Mouse (Mus musculus): Measurements from ENCODE around the gene Bcam.

The Bcam gene

GRCm38 (mm10) chr7:19755008-19755407 lies 15.8 kb downstream of the Bcam start:
- DNase-seq (ENCODE audit: extremely low spot score, low read depth, low spot score), result no peak

GRCm38 (mm10) chr7:19754065-19754464 lies 16.8 kb downstream of the Bcam start:
- DNase-seq (ENCODE audit: extremely low spot score, low read depth, low spot score), result no peak

DNA sequence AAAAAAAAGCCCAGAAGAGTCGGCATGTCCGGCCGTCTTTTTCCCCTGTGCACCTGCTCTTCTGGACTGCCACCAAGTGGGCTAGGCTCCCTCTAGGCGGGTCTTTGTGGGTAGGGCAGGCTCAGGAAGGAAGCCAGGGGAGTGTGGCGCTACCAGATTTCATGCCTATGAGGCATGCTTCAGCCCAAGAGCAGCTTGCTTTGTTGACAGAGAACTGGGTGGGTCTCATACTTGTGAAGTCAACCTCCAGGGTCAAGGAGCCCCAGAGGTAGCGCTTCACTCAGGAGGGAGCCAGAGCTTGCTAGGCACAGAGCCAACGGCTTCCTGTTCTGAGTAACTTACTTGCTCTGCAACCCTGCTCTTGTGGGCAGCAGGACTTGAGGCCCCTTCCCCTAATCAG lies 17.2 kb downstream of the Bcam start:
- DNase-seq (ENCODE audit: extremely low spot score, low read depth, low spot score), result no peak

- no peak for DNase-seq (ENCODE audit: extremely low spot score, low read depth, low spot score)
Observed at GRCm38 (mm10) chr7:19752652-19753051, 18.2 kb downstream of the Bcam start.

DNA sequence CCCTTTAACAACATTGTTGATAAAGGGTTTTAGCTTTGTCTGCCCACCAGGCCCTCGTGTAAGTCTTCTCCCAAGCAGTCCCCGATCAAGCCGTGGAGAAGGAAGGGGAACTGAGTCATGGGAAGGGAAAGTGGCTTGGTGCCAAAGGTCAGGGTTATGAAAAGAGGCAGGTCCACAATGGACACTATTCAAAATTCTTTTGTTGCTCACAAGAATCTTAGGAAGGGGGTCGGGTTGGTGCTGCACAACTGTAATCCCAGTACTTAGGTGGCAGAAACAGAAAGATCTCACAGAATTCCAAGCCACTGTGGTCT lies 19.8 kb downstream of the Bcam start:
- no peak for DNase-seq (ENCODE audit: extremely low spot score, low read depth, low spot score)

GRCm38 (mm10) chr7:19750217-19751069 lies 20.4 kb downstream of the Bcam start, which contains the start of gene Nectin2:
Gene Nectin2, minus strand, starts transcription at chr7:19750483.
- DNase-seq (ENCODE audit: extremely low spot score, low read depth, low spot score), result no peak

DNA sequence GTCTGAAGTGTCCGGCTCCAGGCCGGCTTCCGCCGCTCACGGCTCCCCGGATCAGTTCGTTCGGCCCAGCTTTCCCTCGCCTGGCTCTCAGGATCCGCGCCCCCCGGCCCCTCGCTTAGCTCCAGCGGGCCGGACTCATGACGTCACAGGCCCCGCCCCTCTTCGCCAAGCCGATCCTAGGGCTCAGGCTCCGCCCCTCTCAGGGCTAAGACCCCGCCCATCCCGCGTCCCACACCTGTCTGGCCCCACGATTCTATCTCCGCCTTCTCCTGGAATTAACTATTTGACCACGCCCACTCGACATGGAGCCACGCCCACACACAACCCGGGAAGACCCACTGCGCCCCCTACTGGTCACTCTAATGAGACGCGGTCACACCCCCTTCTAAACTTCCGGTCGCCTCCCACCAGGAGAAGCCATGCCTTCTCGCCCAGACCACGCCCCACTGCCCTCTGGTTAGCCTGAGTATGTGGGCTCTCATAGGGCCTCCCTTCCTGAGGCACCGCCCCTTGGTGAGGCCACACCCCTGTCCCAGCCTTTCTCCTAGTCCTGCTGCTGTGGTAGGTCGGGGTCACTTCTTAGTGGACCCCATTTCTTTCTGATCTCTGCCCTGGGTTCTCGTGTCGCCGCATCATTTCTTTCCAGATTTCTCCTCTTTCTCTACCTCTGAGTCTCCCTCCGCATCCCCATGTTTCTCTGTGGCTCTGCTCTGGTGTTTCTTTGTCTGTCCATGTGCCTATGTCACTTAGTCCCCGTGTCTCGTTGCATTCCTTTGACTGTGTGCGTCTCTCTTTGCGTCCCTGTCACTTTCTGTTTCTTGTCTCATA lies 21.2 kb downstream of the Bcam start:
- DNase-seq (ENCODE audit: extremely low spot score, low read depth, low spot score), result peak; percentile 98

DNA sequence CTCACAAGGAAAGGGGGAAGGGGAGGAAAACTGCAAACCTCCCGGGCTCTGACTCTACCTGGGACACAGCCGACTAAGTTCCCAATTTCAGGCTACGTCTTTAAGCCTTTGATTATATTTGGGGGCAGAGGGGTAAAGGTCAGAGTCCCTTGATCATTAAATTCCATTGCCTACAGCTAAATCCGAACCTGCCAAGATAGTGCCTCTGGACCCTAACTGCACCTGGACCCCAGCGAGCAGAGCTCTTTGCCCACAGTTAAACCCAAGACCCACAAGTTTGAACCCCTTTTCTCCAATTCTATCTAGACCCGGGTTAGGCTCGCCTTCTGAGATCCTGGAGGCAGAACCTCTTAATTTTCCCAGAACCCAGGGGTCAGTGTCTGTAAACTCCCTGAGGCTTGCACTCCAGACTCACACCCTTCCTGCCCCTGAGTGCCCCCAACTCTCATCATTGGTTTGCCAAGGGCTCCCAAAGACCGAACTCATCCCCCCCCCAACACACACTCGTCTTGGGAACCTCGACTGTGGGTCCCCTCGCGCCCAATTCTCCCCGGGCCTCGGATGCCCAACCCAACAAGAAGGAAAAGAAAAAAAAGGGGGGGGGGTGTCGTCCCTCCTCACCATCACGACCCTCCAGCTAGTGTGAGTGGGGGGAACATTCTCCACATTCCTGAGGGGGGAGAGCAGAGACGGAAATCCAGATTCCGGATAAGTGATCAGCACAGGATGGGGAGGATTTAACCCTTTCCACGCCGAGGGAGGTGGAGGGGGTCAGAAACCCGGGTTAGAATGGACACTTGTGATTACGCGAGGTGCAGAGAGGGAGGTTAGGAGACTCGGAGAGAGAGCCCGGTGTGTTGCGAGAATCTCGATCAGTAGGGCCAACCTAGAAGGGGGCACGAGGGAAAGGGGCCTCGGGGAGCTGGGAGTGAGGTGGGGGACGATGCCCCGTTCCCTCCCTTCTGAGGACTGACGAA lies 22.3 kb downstream of the Bcam start:
- no peak for DNase-seq (ENCODE audit: extremely low spot score, low read depth, low spot score)

DNA sequence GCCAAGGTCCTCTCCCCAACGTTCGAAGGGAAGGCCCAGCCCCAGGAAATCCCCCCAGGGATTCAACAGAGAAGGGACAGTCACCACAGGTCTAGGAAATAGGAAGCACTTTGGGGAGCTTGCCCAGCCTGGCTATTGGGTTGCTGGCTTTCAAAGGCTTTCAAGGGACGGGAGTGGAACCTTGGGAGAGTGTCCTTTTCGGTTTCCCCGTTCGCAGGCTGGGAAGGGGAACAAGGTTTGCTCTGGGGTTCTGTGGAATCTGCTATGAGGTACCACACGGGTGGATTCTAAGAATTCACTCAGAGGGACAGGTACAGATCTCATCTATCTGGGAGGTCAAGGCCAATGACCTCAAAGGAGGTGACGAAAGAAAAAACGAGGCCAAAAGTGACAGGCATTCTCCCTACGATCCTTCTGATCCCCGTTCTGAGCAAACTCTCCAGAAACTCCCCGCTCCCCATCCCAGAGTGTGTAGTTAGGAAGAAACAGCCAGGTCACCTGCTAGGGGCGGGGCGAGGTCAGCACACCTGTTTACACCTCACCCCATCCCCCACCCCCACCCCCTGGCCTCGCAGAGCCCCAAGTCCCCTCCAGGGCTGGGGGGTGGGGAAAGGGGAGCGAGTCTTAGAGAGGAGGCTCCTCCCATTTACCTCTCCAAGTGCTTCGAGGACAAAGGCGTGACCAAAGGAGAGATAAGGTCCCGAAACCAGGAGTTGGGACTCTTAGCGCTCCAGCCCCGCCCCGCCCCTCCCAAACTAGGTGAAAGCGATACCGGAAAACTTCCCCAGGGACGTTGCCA lies 23.2 kb downstream of the Bcam start:
- DNase-seq (ENCODE audit: extremely low spot score, low read depth, low spot score), result no peak

- DNase-seq (ENCODE audit: extremely low spot score, low read depth, low spot score), result no peak
Observed at GRCm38 (mm10) chr7:19746426-19747201, 24.2 kb downstream of the Bcam start.

DNA sequence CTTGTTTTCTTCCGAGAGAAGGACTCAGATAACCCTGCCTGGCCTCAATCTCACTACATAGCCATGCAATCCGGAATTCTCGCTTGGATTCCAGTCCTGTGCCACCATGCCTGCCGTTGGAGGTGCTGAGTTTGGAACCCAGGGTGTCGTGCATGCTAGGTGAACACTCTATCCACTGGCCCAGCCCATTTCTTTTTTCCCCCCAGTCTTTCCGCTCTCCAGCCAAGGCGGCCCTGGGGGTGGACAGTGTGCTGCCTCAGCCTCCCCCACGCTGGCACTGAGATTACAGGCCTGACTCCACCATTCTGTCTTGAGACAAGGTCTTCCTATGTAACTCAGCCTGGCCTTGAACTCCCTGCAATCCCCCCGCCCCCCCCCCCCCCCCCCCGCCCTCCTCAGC lies 24.8 kb downstream of the Bcam start:
- no peak for DNase-seq (ENCODE audit: extremely low spot score, low read depth, low spot score)

- DNase-seq (ENCODE audit: extremely low spot score, low read depth, low spot score), result no peak
Observed at GRCm38 (mm10) chr7:19744590-19745385, 26.0 kb downstream of the Bcam start.

DNA sequence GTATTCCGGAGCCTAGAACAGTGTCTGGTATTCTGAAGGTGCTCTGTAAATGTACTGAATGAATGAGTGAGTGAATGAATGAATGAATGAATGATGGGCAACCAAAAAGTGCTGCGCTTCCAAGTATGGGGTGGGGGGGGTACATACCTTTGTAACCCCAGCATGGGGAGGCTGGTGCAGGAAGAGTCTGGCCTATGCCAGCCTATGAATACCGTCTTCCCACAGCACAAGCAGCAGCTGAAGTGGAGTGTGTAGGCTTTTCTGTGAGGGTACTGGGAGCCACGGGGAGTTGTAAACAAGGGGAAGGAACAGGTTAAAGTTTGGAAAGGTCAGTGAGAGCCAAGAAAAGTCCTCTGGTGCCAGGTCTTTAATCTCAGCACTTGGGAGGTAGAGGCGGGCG lies 27.0 kb downstream of the Bcam start:
- no peak for DNase-seq (ENCODE audit: extremely low spot score, low read depth, low spot score)

- DNase-seq (ENCODE audit: extremely low spot score, low read depth, low spot score), result no peak
Observed at GRCm38 (mm10) chr7:19742468-19742867, 28.3 kb downstream of the Bcam start.

- DNase-seq (ENCODE audit: extremely low spot score, low read depth, low spot score), result no peak
Observed at GRCm38 (mm10) chr7:19741329-19742031, 29.3 kb downstream of the Bcam start.

DNA sequence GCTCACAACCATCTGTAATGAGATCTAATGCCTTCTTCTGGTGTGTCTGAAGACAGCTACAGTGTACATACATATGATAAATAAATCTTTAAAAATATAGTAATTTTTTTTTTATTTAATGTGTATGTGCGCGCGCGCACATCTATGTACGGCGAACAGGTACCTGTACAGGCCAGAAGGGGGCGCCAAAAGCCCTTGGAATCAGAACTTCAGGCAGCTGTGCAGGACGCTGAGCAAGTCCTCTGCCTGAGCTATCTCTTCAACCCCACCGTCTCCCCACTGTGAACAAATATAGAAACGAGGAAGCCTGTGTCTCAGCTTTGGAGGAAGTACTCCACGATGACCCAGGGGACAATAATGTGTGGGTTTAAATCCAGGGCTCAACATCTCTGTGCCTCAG lies 30.5 kb downstream of the Bcam start:
- no peak for DNase-seq (ENCODE audit: extremely low spot score, low read depth, low spot score)

- no peak for DNase-seq (ENCODE audit: extremely low spot score, low read depth, low spot score)
Observed at GRCm38 (mm10) chr7:19738771-19739170, 32.0 kb downstream of the Bcam start.
